Comparison of ENCODE assay signal across 9 mouse cellular contexts in genomic region chr3:118500234-118500633, GRCm38 (mm10).
A peak's percentile ranks its signal among the peaks of the same experiment; 100 is the strongest.
DNase-seq lines count a peak whose midpoint lies in the region; ATAC-seq lines count a peak whose summit lies in the region.
"Had no signal": no experiment of that assay in that cellular context is flagged by ENCODE, and none has a peak within 500 bp of the region (broad histone marks: within the 10 kb centered on the region; RNA-seq: fewer than 3 reads in every experiment).

No protein-coding gene starts in this region.

- no peaks in the 10 kb centered on the region for H3K36me3 ChIP-seq in liver, embryonic 12.5 days
- H3K36me3 ChIP-seq: heart, embryonic 15.5 days; stomach, embryonic 15.5 days had no signal

- H3K27me3 ChIP-seq in liver, embryonic 12.5 days (replicated peaks), result no peaks in the 10 kb centered on the region
- H3K27me3 ChIP-seq: heart, embryonic 15.5 days; stomach, embryonic 15.5 days had no signal

- ATAC-seq in liver, embryonic 12.5 days, result no peak

- no peak overlapping the region for H3K9ac ChIP-seq in liver, embryonic 12.5 days
- H3K9ac ChIP-seq: heart, embryonic 15.5 days; stomach, embryonic 15.5 days had no signal

- whole genome bisulfite sequencing in liver, embryonic 12.5 days (ENCODE audit: insufficient replicate concordance), result 24% methylated on average over 4 of the region's 4 CpGs

- H3K4me1 ChIP-seq in liver, embryonic 12.5 days, result no peaks in the 10 kb centered on the region
- H3K4me1 ChIP-seq: heart, embryonic 15.5 days; stomach, embryonic 15.5 days had no signal

- no peaks in the 10 kb centered on the region for H3K9me3 ChIP-seq in liver, embryonic 12.5 days (replicated peaks)
- H3K9me3 ChIP-seq: heart, embryonic 15.5 days; stomach, embryonic 15.5 days had no signal

- H3K4me3 ChIP-seq in liver, embryonic 12.5 days, result no peak overlapping the region
- H3K4me3 ChIP-seq: heart, embryonic 15.5 days; stomach, embryonic 15.5 days had no signal

- DNase-seq in liver, result peak; percentile 3
- DNase-seq in embryo, embryonic 9.5 days (ENCODE audit: extremely low spot score), result peak; percentile 56
- peak; percentile 70 to 83 for DNase-seq in frontal cortex, postnatal 36 days (ENCODE audit: low spot score in 2 of 2)
- DNase-seq in right cerebral cortex, adult 2 months (ENCODE audit: low spot score in 2 of 2), result peak; percentile 80 to 83
- no peak for DNase-seq in testis, postnatal 10 days (ENCODE audit: low spot score)
- no peak for DNase-seq in heart, adult 18-20 months

- H3K4me2 ChIP-seq in liver, embryonic 12.5 days, result no peak overlapping the region
- H3K4me2 ChIP-seq: heart, embryonic 15.5 days; stomach, embryonic 15.5 days had no signal

- no peak overlapping the region for H3K27ac ChIP-seq in liver, embryonic 12.5 days
- H3K27ac ChIP-seq: heart, embryonic 15.5 days; stomach, embryonic 15.5 days had no signal

Comparison
In these comparisons a context has a peak if more than half of its experiments do, and no peak if none do; other contexts are left out.
1. DNase-seq: peak in liver (single experiment), embryo, embryonic 9.5 days (single experiment), frontal cortex, postnatal 36 days (2 of 2) and right cerebral cortex, adult 2 months (2 of 2); none in testis, postnatal 10 days (single experiment) and heart, adult 18-20 months (0 of 2).